23 mouse cellular contexts compared by ENCODE assay signal in genomic region chr9:74142705-74143104, GRCm38 (mm10). TPM values are rescaled to one million over a fixed set of nuclear protein-coding genes. Genes with fewer than 3 reads are reported as not detected.
DNase-seq lines count a peak whose midpoint lies in the region; ATAC-seq and TF ChIP-seq lines count a peak whose summit lies in the region.
"Had no signal": no experiment of that assay in that cellular context is flagged by ENCODE, and none has a peak within 500 bp of the region (broad histone marks: within the 10 kb centered on the region; RNA-seq: fewer than 3 reads in every experiment).

No protein-coding gene starts in this region.

- no peak overlapping the region for H3K27ac ChIP-seq in hindbrain, postnatal 0 days
- no peak overlapping the region for H3K27ac ChIP-seq in hindbrain, embryonic 13.5 days
- no peak overlapping the region for H3K27ac ChIP-seq in midbrain, postnatal 0 days (ENCODE audit: low read depth, low read length)
- H3K27ac ChIP-seq in midbrain, embryonic 15.5 days, result no peak overlapping the region
- H3K27ac ChIP-seq: embryonic facial prominence, embryonic 13.5 days; forebrain, embryonic 13.5 days; gastrocnemius, adult 2 months; hindbrain, embryonic 15.5 days had no signal

- peak; percentile 27 for DNase-seq in hindbrain, postnatal 0 days (ENCODE audit: low spot score)
- DNase-seq in midbrain, postnatal 0 days (ENCODE audit: low spot score), result no peak
- peak; percentile 46 for DNase-seq in retina, embryonic 14.5 days (ENCODE audit: low spot score)
- DNase-seq in heart, postnatal 10 days, result no peak
- no peak for DNase-seq in cerebellum, adult 11 months
- DNase-seq: adrenal gland, adult 8-10 months; adrenal gland, postnatal 36 days; cerebellum, adult 2 months; cerebellum, postnatal 10 days; gastrocnemius, adult 2 months; gastrocnemius, postnatal 25 days; heart, postnatal 36 days had no signal

- WGBS in hindbrain, postnatal 0 days, result 56% methylated on average over 2 of the region's 2 CpGs
- 51% methylated on average over 2 of the region's 2 CpGs for WGBS in hindbrain, embryonic 13.5 days
- 42% methylated on average over 2 of the region's 2 CpGs for WGBS in midbrain, postnatal 0 days
- WGBS in midbrain, embryonic 15.5 days, result 33% methylated on average over 2 of the region's 2 CpGs

- no peak for ATAC-seq in hindbrain, postnatal 0 days
- ATAC-seq in hindbrain, embryonic 13.5 days (ENCODE audit: low FRiP score), result no peak
- ATAC-seq in midbrain, postnatal 0 days (ENCODE audit: low FRiP score), result no peak
- no peak for ATAC-seq in midbrain, embryonic 15.5 days (replicated peaks)
- ATAC-seq: forebrain, embryonic 13.5 days; inflammation-experienced regulatory T-cells, adult 6 months; intestine, postnatal 0 days had no signal

- no peaks in the 10 kb centered on the region for H3K36me3 ChIP-seq in hindbrain, postnatal 0 days (ENCODE audit: insufficient read depth, low read length)
- H3K36me3 ChIP-seq in hindbrain, embryonic 13.5 days, result no peaks in the 10 kb centered on the region
- no peaks in the 10 kb centered on the region for H3K36me3 ChIP-seq in midbrain, postnatal 0 days (ENCODE audit: insufficient read depth, low read length)
- H3K36me3 ChIP-seq in midbrain, embryonic 15.5 days (replicated peaks), result no peaks in the 10 kb centered on the region
- H3K36me3 ChIP-seq: embryonic facial prominence, embryonic 13.5 days; G1E; heart, embryonic 12.5 days; hindbrain, embryonic 15.5 days had no signal

- intact Hi-C loops in heart, postnatal 10 days (cut with DNase I), result loop anchor here (2.0 to 10.0 kb wide), 2 partner anchors 132 to 728 kb away; no protein-coding TSS in a partner anchor

- H3K9me3 ChIP-seq in hindbrain, postnatal 0 days (ENCODE audit: low read length), result no peaks in the 10 kb centered on the region
- no peaks in the 10 kb centered on the region for H3K9me3 ChIP-seq in hindbrain, embryonic 13.5 days
- no peaks in the 10 kb centered on the region for H3K9me3 ChIP-seq in midbrain, postnatal 0 days (ENCODE audit: low read length)
- no peaks in the 10 kb centered on the region for H3K9me3 ChIP-seq in midbrain, embryonic 15.5 days
- H3K9me3 ChIP-seq: embryonic facial prominence, embryonic 13.5 days; forebrain, embryonic 13.5 days; heart, embryonic 12.5 days; hindbrain, embryonic 15.5 days had no signal

- peak; percentile 52 for TF ChIP-seq CTCF in hindbrain, postnatal 0 days (IDR thresholded peaks at IDR 0.05; ENCODE audit: low read depth)
- peak; percentile 64 for TF ChIP-seq CTCF in midbrain, postnatal 0 days (IDR thresholded peaks at IDR 0.05)

- H3K27me3 ChIP-seq in hindbrain, postnatal 0 days (ENCODE audit: insufficient read depth, low read length), result no peaks in the 10 kb centered on the region
- H3K27me3 ChIP-seq in hindbrain, embryonic 13.5 days, result peaks cover 18% of the 10 kb centered on the region
- H3K27me3 ChIP-seq in midbrain, postnatal 0 days (ENCODE audit: insufficient read depth, low read length), result no peaks in the 10 kb centered on the region
- no peaks in the 10 kb centered on the region for H3K27me3 ChIP-seq in midbrain, embryonic 15.5 days (replicated peaks)
- H3K27me3 ChIP-seq: embryonic facial prominence, embryonic 13.5 days; forebrain, embryonic 13.5 days; heart, embryonic 12.5 days had no signal

- no peak overlapping the region for H3K4me3 ChIP-seq in hindbrain, postnatal 0 days (ENCODE audit: low read length)
- H3K4me3 ChIP-seq in hindbrain, embryonic 13.5 days, result no peak overlapping the region
- H3K4me3 ChIP-seq in midbrain, postnatal 0 days (ENCODE audit: low read depth, low read length), result no peak overlapping the region
- H3K4me3 ChIP-seq in midbrain, embryonic 15.5 days, result no peak overlapping the region
- H3K4me3 ChIP-seq: embryonic facial prominence, embryonic 13.5 days; forebrain, embryonic 13.5 days; gastrocnemius, adult 2 months; heart, embryonic 12.5 days; hindbrain, embryonic 15.5 days had no signal

- H3K4me2 ChIP-seq in hindbrain, postnatal 0 days (ENCODE audit: low read depth, low read length), result no peak overlapping the region
- H3K4me2 ChIP-seq in hindbrain, embryonic 13.5 days, result no peak overlapping the region
- H3K4me2 ChIP-seq in midbrain, postnatal 0 days (ENCODE audit: low read depth, low read length, poor library complexity, severe bottlenecking), result no peak overlapping the region
- no peak overlapping the region for H3K4me2 ChIP-seq in midbrain, embryonic 15.5 days
- H3K4me2 ChIP-seq: embryonic facial prominence, embryonic 13.5 days; forebrain, embryonic 13.5 days; heart, embryonic 12.5 days; hindbrain, embryonic 15.5 days had no signal

- H3K4me1 ChIP-seq in hindbrain, postnatal 0 days (ENCODE audit: insufficient read depth, low read length), result no peaks in the 10 kb centered on the region
- H3K4me1 ChIP-seq in hindbrain, embryonic 13.5 days (replicated peaks), result 0 out of 2 replicates have a peak, but pooled peaks cover 4% of the 10 kb centered on the region
- no peaks in the 10 kb centered on the region for H3K4me1 ChIP-seq in midbrain, postnatal 0 days (ENCODE audit: insufficient read depth, low read length)
- H3K4me1 ChIP-seq in midbrain, embryonic 15.5 days, result no peaks in the 10 kb centered on the region
- H3K4me1 ChIP-seq: embryonic facial prominence, embryonic 13.5 days; forebrain, embryonic 13.5 days; heart, embryonic 12.5 days; hindbrain, embryonic 15.5 days had no signal

- no peak overlapping the region for H3K9ac ChIP-seq in hindbrain, postnatal 0 days (replicated peaks; ENCODE audit: low read length)
- no peak overlapping the region for H3K9ac ChIP-seq in hindbrain, embryonic 13.5 days
- H3K9ac ChIP-seq in midbrain, postnatal 0 days (replicated peaks; ENCODE audit: low read length, poor library complexity, severe bottlenecking), result no peak overlapping the region
- no peak overlapping the region for H3K9ac ChIP-seq in midbrain, embryonic 15.5 days
- H3K9ac ChIP-seq: embryonic facial prominence, embryonic 13.5 days; forebrain, embryonic 13.5 days; heart, embryonic 12.5 days; hindbrain, embryonic 15.5 days had no signal

RNA-seq across cellular contexts. Expression of gene Wdr72, which starts 32.5 kb away (rescaled TPM):
- 0.25 and 0.58 TPM in 2 replicates for total RNA-seq in hindbrain, postnatal 0 days (2014; rRNA removed)
- 1.1 and 1.2 TPM in 2 replicates for polyA plus RNA-seq in hindbrain, postnatal 0 days (2015; fragmentation: Nextera tagmentation; extraction: Ambion mirVana)
- 0.60 and 0.68 TPM in 2 replicates for polyA plus RNA-seq in hindbrain, embryonic 13.5 days (2015; fragmentation: Nextera tagmentation; extraction: Ambion mirVana)
- total RNA-seq in midbrain, postnatal 0 days (2014; rRNA removed), result 0.27 and 0.52 TPM in 2 replicates
- 0.32 and 0.42 TPM in 2 replicates for polyA plus RNA-seq in midbrain, postnatal 0 days (2015; fragmentation: Nextera tagmentation; extraction: Ambion mirVana)
- 0.35 and 0.61 TPM in 2 replicates for polyA plus RNA-seq in midbrain, embryonic 15.5 days (2015; fragmentation: Nextera tagmentation; extraction: Ambion mirVana)
- 1 to 10 TPM; 1.2 to 1.7 TPM for total RNA-seq in heart, postnatal 10 days (2021)
- total RNA-seq: adrenal gland, postnatal 36 days; common myeloid progenitor, adult 5-6 weeks; gastrocnemius, adult 2 months; granulocyte monocyte progenitor cell, adult 5-6 weeks had no signal
- polyA plus RNA-seq: G1E; inflammation-experienced regulatory T-cells, adult 6 months had no signal

Comparison
In these comparisons a context has a peak if more than half of its experiments do, and no peak if none do; other contexts are left out.
1. DNase-seq: peak in hindbrain, postnatal 0 days (single experiment) and retina, embryonic 14.5 days (single experiment); none in midbrain, postnatal 0 days (single experiment), heart, postnatal 10 days (0 of 2) and cerebellum, adult 11 months (single experiment).